Mouse (Mus musculus) gonadal fat pad, adult 2 months (tissue): ENCODE results near the gene Lpar3. TPM values are rescaled to one million over a fixed set of nuclear protein-coding genes. Genes with fewer than 3 reads are reported as not detected.
A peak's percentile ranks its signal among the peaks of the same experiment; 100 is the strongest.

Source experiments
- DNase-seq: peaks from one replicate; pipeline ENCODE4 v3.0.0-alpha.2; 2012; ENCODE audit warnings: low read depth
- polyA plus RNA-seq: library from polyadenylated mRNA; depleted of rRNA; stranded (reverse); fragments of >200 nt; gene quantifications from 2 replicates; pipeline ENCODE4 v1.2.3, GENCODE M21; 2012; rRNA removed

Lpar3 gene
- polyA plus RNA-seq, 1 experiment = 0.55 TPM

DNA sequence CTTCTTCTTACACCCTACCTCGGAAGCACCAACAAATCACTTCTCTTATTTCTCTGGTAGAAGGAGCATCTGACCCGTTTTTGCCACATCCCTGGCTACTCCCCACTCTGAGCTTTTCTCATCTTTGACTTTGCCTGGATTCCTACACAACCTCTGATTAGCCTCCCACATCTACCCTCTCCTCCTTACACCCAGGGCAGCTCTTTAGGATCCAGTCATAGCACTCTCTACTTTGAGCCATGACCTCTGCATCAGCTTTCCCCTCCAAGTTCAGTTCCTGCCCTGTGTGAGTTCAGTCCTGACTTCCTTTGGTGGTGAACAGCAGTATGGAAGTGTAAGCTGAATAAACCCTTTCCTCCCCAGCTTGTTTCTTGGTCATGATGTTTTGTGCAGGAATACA, 87.1 kb downstream of the Lpar3 start:
- no peak for DNase-seq

- no peak for DNase-seq
Measured at GRCm38 (mm10) chr3:146309586-146309985, 88.8 kb downstream of the Lpar3 start.

DNA sequence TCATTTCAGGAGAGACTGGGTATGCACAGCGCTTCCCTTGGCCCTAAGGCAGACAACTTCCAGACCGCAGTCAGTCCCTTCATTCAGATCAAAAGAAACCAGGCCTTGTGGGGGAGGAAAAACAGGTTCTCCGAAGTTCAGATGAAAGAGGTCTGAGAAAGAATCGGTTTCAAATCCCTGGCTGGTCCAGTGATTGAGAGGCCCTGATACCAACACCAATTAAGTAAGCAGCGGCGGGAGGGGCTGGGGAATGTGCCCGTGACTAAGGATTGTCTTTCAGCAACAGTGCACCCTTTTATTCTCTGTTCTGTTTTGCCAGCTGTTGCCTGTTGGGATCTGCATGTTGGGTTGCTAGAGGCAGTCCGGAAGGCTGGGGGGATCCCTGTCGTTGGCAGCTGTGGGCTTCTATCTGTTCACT, 90.4 kb downstream of the Lpar3 start:
- no peak for DNase-seq

GRCm38 (mm10) chr3:146315414-146315813, 94.7 kb downstream of the Lpar3 start:
- DNase-seq = no peak

GRCm38 (mm10) chr3:146316293-146316692, 95.5 kb downstream of the Lpar3 start:
- peak; percentile 70 for DNase-seq

DNA sequence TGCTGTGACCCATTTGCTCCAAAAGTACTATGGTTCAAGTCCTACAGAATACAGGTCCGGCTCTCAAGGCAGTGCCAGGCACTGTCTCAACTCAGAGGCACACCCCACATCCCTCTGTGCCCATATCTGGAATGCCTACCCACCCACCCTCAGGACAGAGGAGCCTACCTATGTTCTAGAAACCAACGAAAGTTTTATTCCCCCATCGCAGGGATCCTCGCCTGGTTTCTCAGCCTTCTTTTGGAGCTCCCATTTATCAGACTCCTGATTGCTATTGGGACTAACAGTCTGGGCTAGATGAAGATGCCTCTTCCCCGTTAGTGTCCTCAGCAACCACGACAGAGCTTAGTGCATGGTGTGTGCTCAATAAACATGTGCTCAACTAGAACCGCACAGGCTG, 96.6 kb downstream of the Lpar3 start:
- no peak for DNase-seq

DNA sequence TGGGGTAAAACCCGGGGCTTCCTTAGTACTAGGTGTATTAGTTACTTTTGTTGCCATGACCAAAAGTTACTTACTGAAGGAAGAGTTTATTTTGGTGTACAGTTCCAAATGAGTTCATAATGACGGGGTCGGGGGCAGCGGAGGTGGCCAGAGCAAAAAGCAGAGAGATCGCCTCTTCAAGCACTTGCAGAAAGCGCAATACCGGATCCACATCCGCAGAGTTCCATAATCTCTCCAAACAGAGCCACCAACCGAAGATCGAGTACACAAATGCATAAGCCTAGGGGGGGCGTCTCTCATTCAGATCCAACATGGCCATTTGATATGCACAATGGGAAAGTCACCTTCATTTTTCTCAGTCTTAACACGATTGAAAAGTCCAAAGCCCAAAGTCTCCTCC, 97.1 kb downstream of the Lpar3 start:
- DNase-seq = no peak

GRCm38 (mm10) chr3:146318520-146318938, 97.8 kb downstream of the Lpar3 start:
- no peak for DNase-seq

DNA sequence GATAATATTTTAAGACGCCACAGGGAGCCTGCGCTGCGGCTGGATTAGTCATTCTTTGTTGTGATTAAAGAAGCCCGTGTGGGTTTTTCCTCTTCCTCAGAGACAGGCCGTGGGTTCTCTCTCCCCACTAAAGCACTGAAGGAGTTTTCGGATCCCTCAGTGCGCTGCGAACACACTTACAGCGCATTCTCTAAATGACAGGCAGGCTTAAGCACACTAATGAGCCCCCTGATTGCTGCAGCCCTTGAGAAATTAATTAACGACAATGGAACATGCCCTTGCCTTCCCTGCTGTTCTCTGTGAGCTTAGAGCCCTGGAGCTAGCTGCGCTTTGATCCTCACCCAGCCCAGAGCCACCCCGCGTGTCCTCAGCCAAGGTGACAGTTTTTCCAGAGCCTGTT, 98.2 kb downstream of the Lpar3 start:
- DNase-seq = no peak

- DNase-seq = no peak
Measured at GRCm38 (mm10) chr3:146319503-146319902, 98.7 kb downstream of the Lpar3 start.

DNA sequence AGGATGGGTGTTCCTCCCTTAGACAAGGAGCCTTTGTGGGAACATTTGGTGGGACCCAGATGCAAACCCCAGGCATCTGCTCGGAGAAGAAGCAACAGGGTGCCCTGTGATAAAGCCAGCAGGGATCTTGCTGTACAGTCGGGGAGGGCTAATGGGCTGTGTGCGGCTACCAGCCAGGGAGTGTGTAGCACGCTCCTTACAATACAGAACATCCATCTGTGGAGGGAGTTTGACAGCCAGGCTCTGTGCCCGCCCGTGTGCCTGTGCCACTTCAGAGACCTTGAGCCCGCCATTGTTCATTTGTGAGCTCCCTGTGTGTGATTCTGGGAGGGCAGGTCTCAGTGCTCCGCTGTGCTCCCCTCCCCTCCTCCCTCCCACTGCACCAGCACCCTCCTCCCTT, 104.2 kb downstream of the Lpar3 start:
- no peak for DNase-seq

DNA sequence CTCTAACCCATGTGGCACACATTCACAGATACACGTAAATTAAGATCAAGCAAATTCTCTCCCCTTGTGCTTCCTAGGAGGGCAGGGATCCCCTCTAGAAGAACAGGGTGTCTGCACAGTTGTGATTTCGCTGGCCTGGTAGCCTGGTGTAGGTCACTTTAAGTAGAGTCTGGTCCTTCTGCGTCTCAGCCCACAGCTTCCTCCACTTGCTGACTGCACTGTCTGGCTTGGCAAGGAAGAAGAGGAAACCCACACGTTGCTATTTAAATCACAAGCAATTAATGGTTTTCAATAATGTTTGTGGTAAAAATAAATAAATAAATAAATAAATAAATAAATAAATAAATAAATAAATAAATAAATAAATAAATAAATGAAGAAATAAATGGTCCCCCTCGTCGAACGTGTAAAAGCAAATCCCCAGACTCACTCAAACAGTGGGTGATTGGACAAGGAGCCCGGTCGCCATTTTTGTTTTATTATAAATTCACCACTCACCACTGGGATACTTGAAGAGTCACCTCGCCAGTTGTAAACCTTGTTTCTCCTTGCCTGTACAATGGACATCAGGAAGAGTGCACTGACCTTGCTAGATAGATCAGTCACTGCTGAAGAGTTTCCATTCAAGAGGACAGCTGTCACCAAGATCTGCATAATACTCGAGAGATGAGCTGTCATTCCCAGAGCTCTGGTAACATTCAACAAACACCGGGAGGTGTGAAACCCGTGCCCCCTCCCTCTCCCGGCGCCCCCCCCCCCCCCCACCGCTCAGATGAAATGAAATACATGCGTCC, 106.2 kb downstream of the Lpar3 start:
- DNase-seq = no peak

DNA sequence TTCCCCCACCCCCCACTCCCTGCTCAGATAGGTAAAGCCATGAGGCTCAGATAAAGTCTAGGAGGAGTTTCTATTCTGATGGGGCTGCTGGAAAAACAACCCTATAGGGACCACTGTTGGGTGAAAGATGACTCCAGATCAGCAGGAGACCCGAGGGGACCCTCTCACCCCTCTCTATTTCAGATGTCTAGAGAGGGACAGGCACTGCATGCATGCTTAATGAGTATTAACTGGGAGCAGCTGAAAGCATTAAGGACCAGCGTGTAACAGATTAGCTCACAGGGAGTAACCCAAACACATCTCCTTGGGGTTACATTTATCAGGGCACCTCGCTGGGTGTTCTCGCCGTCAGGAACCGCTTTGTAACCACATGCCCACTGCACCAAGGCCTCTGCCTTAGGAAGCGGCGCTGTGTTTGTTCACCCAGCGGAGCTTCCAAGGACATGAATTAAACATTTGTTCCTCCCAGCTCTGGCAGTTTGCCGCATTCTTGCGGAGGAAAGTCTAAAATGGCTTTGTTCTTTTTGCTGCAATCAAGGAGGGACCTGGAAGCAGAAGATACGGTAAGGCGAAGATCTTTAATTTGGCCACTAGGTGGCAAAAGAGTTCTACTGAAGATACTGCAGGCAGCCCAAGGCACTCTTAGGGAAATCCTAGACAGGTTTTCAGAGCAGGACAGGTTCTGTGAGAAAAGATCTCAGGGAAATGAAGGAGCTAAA, 106.9 kb downstream of the Lpar3 start:
- no peak for DNase-seq

DNA sequence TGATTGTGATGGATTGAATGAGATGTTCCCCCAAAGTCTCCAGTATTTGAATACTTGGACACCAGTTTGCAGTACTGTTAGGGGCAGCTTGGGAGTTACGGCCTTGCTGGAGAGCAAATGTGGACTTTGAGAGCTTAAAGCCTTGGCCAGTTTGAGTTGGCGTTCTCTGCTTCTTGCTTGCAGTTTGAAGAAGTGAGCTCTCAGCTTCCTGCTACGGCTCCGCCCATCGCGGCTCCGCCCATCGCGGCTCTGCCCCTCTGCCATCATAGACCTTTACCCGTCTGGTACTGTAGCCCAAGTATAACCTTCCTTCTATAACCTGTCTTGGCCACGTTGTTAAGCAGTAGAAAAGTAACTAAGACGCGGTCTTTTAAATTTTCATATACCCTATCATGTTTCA, 108.0 kb downstream of the Lpar3 start:
- DNase-seq = no peak

DNA sequence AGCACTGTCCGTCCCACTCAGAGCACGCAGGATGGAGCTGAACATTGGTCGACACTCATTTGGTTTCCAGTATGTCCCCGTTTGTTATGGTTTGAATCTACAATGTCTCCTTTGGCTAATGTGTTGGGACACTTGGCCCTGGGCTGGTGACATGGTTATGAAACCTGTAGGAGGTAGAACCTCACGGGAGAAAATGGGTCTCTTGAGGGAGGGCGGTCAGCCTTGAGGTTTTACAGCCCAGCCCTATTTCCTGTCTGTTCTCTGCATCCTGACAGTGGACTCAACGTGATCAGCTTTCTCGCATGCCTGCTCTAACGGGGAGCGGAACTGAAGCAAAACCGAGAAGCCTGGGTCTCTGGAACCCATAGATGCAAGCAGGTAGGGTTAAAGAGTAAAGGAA, 111.1 kb downstream of the Lpar3 start:
- no peak for DNase-seq

DNA sequence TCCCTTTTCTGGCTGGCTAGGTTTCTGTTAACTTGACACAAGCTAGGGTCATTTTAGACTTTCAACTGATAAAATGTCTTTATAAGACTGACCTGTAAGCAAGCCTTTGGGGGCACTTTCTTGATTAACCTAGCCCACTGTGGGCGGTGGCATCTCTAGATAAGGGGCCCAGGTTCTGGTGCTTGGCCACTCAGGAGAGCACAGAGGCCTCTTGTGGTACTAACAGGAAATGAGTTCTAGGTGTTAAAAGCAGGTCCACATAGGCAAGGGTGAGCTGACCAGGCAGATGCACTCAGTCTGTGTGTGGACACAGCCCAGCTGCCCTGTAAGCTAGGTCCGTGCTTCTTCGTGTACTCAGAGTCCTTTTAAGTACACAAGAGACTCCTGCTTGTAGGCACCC, 112.5 kb downstream of the Lpar3 start:
- DNase-seq = no peak

DNA sequence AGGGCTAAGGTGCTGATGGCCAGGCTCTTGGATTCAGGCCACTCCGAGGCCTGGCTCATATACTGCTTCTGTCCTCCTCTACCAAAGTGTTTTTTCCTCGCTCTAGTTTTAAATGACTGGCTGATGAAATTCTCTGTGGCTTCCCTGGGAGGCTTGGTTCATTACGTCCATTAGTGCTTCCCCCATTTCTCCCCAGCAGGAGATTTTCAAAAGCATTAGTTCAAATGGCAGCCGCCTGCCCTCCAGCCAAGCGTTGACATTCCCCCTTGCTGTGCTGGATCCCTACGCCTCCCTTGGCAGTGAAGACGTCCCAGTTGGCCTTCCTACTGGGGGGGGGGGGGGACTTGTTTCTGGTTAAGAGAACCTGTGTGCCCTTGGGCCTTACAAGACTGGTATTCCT, 113.3 kb downstream of the Lpar3 start:
- no peak for DNase-seq

Other genes with a start within 250 kb of the Lpar3 start
- gene Syde2, start 233.1 kb upstream of the Lpar3 start, polyA plus RNA-seq = 6.7 and 7.8 TPM in 2 replicates
- gene Wdr63, start 112.8 kb upstream of the Lpar3 start, polyA plus RNA-seq = 1.4 and 2.2 TPM in 2 replicates
- gene Mcoln3, start 103.5 kb upstream of the Lpar3 start, polyA plus RNA-seq = 13.5 and 17.7 TPM in 2 replicates
- gene Mcoln2, start 71.1 kb upstream of the Lpar3 start, polyA plus RNA-seq = 0.41 and 0.47 TPM in 2 replicates
- gene Ssx2ip, start 183.7 kb downstream of the Lpar3 start, polyA plus RNA-seq = 8.4 and 10.6 TPM in 2 replicates
- gene Ctbs, start 228.8 kb downstream of the Lpar3 start, polyA plus RNA-seq = 7.3 and 8.5 TPM in 2 replicates